Mouse (Mus musculus) intestine, embryonic 16.5 days (tissue): ENCODE measurements around the gene Cage1. TPM values are rescaled to one million over a fixed set of nuclear protein-coding genes. Genes with fewer than 3 reads are reported as not detected.

Source experiments
- ATAC-seq: fragments of 200-750 bp; cut with Nextera tagmentation; 2 replicates; pipeline ENCODE4 v1.8.0; 2017; ENCODE audit warnings: moderate TSS enrichment, moderate library complexity
- H3K27ac ChIP-seq: fragments of 300-500 bp; sonication (generic); 2 replicates; pipeline ENCODE4 v1.5.1; 2014; ENCODE audit warnings: mild to moderate bottlenecking, low read length
- H3K27me3 ChIP-seq: fragments of 300-500 bp; sonication (generic); replicated peaks from 2 replicates; pipeline ENCODE4 v1.6.1; 2014; ENCODE audit warnings: low read length, control low read depth, mixed read lengths; ENCODE audit not compliant: control insufficient read depth, insufficient read depth
- H3K36me3 ChIP-seq: fragments of 300-500 bp; sonication (generic); 2 replicates; pipeline ENCODE4 v1.6.1; 2014; ENCODE audit warnings: low read length, control low read depth; ENCODE audit not compliant: control insufficient read depth, insufficient read depth
- H3K4me1 ChIP-seq: fragments of 300-500 bp; sonication (generic); 2 replicates; pipeline ENCODE4 v1.6.1; 2014; ENCODE audit warnings: low read length, control low read depth, mixed read lengths; ENCODE audit not compliant: control insufficient read depth, insufficient read depth
- H3K4me2 ChIP-seq: fragments of 300-500 bp; sonication (generic); 2 replicates; pipeline ENCODE4 v1.6.1; 2014; ENCODE audit warnings: low read depth, low read length, control low read depth
- H3K4me3 ChIP-seq: fragments of 300-500 bp; sonication (generic); 2 replicates; pipeline ENCODE4 v1.5.1; 2014; ENCODE audit warnings: mild to moderate bottlenecking, low read length
- H3K9ac ChIP-seq: fragments of 300-500 bp; sonication (generic); 2 replicates; pipeline ENCODE4 v1.6.1; 2014; ENCODE audit warnings: low read depth, low read length
- H3K9me3 ChIP-seq: fragments of 300-500 bp; sonication (generic); 2 replicates; pipeline ENCODE4 v1.6.1; 2016; ENCODE audit warnings: low read length, control low read depth; ENCODE audit not compliant: control insufficient read depth
- WGBS: fragments of 180-500 bp; shearing (Covaris S2); extraction: QIAGEN DNeasy Blood & Tissue Kit; methylation state at CpG from one replicate; pipeline ENCODE4 v1.1.7; 2014; 5-methylcytosine and 5-hydroxymethylcytosine counted together
- polyA plus RNA-seq: library from polyadenylated mRNA; unstranded; fragments of >200 nt; fragmentation: Nextera tagmentation; extraction: Ambion mirVana; gene quantifications from 2 replicates; pipeline ENCODE4 v1.2.1, GENCODE M21; 2015

Cage1 gene
- polyA plus RNA-seq, 1 experiment from 2014 or later: 0.89 TPM

- Histone ChIP-seq H3K4me2 (no peak overlapping the region), H3K27me3 (no peaks in the 10 kb centered on the region), H3K36me3 (no peaks in the 10 kb centered on the region), H3K9ac (no peak overlapping the region), H3K27ac (no peak overlapping the region), H3K4me1 (no peaks in the 10 kb centered on the region), H3K4me3 (no peak overlapping the region), H3K9me3 (no peaks in the 10 kb centered on the region)
- 74% methylated on average over 3 of the region's 3 CpGs for WGBS
- ATAC-seq: no peak
Observed at GRCm38 (mm10) chr13:38018791-38019190, 18.1 kb downstream of the Cage1 start.

- Histone ChIP-seq H3K27ac (no peak overlapping the region), H3K9me3 (no peaks in the 10 kb centered on the region), H3K4me1 (no peaks in the 10 kb centered on the region), H3K9ac (no peak overlapping the region), H3K4me3 (no peak overlapping the region), H3K4me2 (no peak overlapping the region), H3K36me3 (no peaks in the 10 kb centered on the region), H3K27me3 (no peaks in the 10 kb centered on the region)
- ATAC-seq: no peak
- WGBS: 89% methylated on average over 4 of the region's 4 CpGs
Observed at GRCm38 (mm10) chr13:38015591-38015990, 21.3 kb downstream of the Cage1 start.

- Histone ChIP-seq H3K4me2 (no peak overlapping the region), H3K9me3 (no peaks in the 10 kb centered on the region), H3K4me3 (no peak overlapping the region), H3K36me3 (no peaks in the 10 kb centered on the region), H3K9ac (no peak overlapping the region), H3K4me1 (no peaks in the 10 kb centered on the region), H3K27ac (no peak overlapping the region), H3K27me3 (no peaks in the 10 kb centered on the region)
- WGBS: 82% methylated on average over 5 of the region's 5 CpGs
- no peak for ATAC-seq
Observed at GRCm38 (mm10) chr13:38012436-38012835, 24.4 kb downstream of the Cage1 start.

- WGBS: 78% methylated on average over 5 of the region's 5 CpGs
- Histone ChIP-seq H3K4me1 (no peaks in the 10 kb centered on the region), H3K27ac (no peak overlapping the region), H3K27me3 (no peaks in the 10 kb centered on the region), H3K4me3 (no peak overlapping the region), H3K9me3 (no peaks in the 10 kb centered on the region), H3K9ac (no peak overlapping the region), H3K4me2 (no peak overlapping the region), H3K36me3 (no peaks in the 10 kb centered on the region)
- no peak for ATAC-seq
Observed at GRCm38 (mm10) chr13:38010444-38010910, 26.4 kb downstream of the Cage1 start.

- H3K36me3 ChIP-seq: no peaks in the 10 kb centered on the region
- no peak overlapping the region for H3K9ac ChIP-seq
- WGBS: 85% methylated on average over 5 of the region's 5 CpGs
- ATAC-seq: no peak
- no peak overlapping the region for H3K27ac ChIP-seq
- H3K4me1 ChIP-seq: no peaks in the 10 kb centered on the region
- H3K27me3 ChIP-seq: no peaks in the 10 kb centered on the region
- no peaks in the 10 kb centered on the region for H3K9me3 ChIP-seq
- H3K4me3 ChIP-seq: no peak overlapping the region
- no peak overlapping the region for H3K4me2 ChIP-seq
Observed at GRCm38 (mm10) chr13:38009721-38010408, 27.0 kb downstream of the Cage1 start.

- Histone ChIP-seq H3K9me3 (no peaks in the 10 kb centered on the region), H3K36me3 (no peaks in the 10 kb centered on the region), H3K9ac (no peak overlapping the region), H3K4me2 (no peak overlapping the region), H3K4me1 (no peaks in the 10 kb centered on the region), H3K27me3 (no peaks in the 10 kb centered on the region), H3K27ac (no peak overlapping the region), H3K4me3 (no peak overlapping the region)
- WGBS: 92% methylated on average over 2 of the region's 2 CpGs
- no peak for ATAC-seq
Observed at GRCm38 (mm10) chr13:38007972-38008371, 28.9 kb downstream of the Cage1 start.

- WGBS: 49% methylated on average over 1 of the region's 1 CpGs
- Histone ChIP-seq H3K4me3 (no peak overlapping the region), H3K4me2 (no peak overlapping the region), H3K36me3 (no peaks in the 10 kb centered on the region), H3K9ac (no peak overlapping the region), H3K27ac (no peak overlapping the region), H3K9me3 (no peaks in the 10 kb centered on the region), H3K4me1 (no peaks in the 10 kb centered on the region), H3K27me3 (no peaks in the 10 kb centered on the region)
- no peak for ATAC-seq
Observed at GRCm38 (mm10) chr13:38002461-38002860, 34.4 kb downstream of the Cage1 start.

GRCm38 (mm10) chr13:37999713-38000112 is 37.2 kb downstream of the Cage1 start:
- 76% methylated on average over 3 of the region's 3 CpGs for WGBS
- peak; percentile 44; the same call in 1 of the 2 replicates for ATAC-seq
- H3K9me3 ChIP-seq: no peaks in the 10 kb centered on the region
- H3K4me2 ChIP-seq: no peak overlapping the region
- H3K27me3 ChIP-seq: no peaks in the 10 kb centered on the region
- H3K36me3 ChIP-seq: no peaks in the 10 kb centered on the region
- no peak overlapping the region for H3K27ac ChIP-seq
- no peaks in the 10 kb centered on the region for H3K4me1 ChIP-seq
- H3K9ac ChIP-seq: no peak overlapping the region
- no peak overlapping the region for H3K4me3 ChIP-seq

- peaks cover 5% of the 10 kb centered on the region; the same call in 1 of the 2 replicates for H3K4me1 ChIP-seq
- H3K27ac ChIP-seq: no peak overlapping the region
- WGBS: 13% methylated on average over 7 of the region's 7 CpGs
- H3K4me2 ChIP-seq: peak overlapping the region; percentile 53
- peak; percentile 53 for ATAC-seq
- peak overlapping the region; percentile 50 for H3K9ac ChIP-seq
- peak overlapping the region; percentile 99 for H3K4me3 ChIP-seq
- peaks cover 9% of the 10 kb centered on the region for H3K36me3 ChIP-seq
- H3K27me3 ChIP-seq: no peaks in the 10 kb centered on the region
- H3K9me3 ChIP-seq: no peaks in the 10 kb centered on the region
Observed at GRCm38 (mm10) chr13:37994405-37994749, 42.5 kb downstream of the Cage1 start.
